Mouse (Mus musculus): ENCODE results near the gene Tspan11. TPM values are rescaled to one million over a fixed set of nuclear protein-coding genes. Genes with fewer than 3 reads are reported as not detected.

The Tspan11 gene
- total RNA-seq, 4 experiments from 2014 or later = 1.1 to 2.1 (median 1.9) TPM

GRCm38 (mm10) chr6:127932697-127933096 is 45.3 kb downstream of the Tspan11 start:
- no peak for DNase-seq (ENCODE audit: low spot score in 2 of 2)

DNA sequence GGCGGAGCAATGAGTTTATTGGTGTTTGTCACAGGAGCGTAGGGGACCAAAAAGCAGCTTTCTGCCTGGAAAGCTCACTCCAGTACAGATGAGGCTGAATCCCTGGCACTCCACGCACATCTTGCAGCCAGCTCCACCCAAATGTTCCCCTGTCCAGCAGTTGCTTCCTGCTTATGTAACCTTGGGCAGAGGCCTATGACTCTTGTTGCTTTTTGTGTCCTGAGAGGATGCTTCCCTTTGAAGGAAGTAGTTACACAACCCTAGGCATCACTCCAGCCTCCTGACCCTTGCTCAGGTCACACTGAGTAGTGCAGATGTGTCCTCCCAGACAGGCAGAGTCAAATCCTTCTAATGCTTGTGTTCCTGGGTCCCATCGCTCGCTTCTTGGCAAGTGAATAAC is 46.5 kb downstream of the Tspan11 start:
- DNase-seq (ENCODE audit: low spot score in 2 of 2) = no peak

DNA sequence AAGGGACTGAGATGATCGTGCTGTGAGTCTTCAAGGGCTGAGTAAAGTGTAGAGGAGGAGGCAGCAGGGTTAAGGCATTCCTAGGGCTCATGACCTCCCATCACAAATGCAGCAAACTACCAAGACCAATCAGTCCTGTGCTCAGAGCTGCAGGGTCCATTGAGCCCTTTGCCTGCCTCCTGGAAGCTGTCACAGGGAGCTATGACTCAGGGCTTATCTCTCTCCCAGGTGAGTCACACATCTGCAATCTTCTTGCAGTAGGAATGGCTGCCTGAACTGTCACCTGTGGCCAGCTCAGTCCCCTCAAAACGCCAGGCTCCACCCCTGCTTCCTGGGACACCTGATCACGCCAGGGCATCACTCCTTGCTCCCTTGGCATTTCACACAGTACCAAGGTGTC is 47.7 kb downstream of the Tspan11 start:
- DNase-seq (ENCODE audit: low spot score in 2 of 2) = no peak

GRCm38 (mm10) chr6:127942421-127942820 is 55.0 kb downstream of the Tspan11 start:
- no peak for DNase-seq (ENCODE audit: low spot score in 2 of 2)

- DNase-seq (ENCODE audit: low spot score in 2 of 2) = peak; percentile 56 to 81
These were observed 58.3 kb downstream of the Tspan11 start for GRCm38 (mm10) chr6:127945725-127946124.

GRCm38 (mm10) chr6:127948656-127949055 is 61.3 kb downstream of the Tspan11 start:
- no peak for DNase-seq (ENCODE audit: low spot score in 2 of 2)

DNA sequence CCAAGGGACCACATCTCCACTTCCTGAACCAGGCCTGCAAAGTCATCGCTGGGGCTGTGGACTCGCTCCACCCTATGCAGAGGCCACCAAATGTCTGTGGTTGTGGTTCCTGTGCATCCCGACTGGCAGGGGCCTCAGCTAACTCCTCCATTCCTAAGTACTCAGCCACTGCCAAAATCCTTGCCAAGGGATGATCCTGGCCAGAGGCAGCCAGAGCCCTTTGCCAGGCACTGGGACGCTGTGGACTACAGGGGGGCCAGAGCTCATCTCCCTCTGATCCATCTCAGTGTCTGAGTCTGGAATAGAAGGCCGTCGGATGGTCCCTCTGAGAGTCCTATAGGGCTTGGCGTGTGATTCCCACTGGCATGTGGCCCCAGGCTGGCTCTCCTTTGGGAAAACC is 62.5 kb downstream of the Tspan11 start:
- DNase-seq (ENCODE audit: low spot score in 2 of 2) = no peak

GRCm38 (mm10) chr6:127953071-127953470 is 65.7 kb downstream of the Tspan11 start:
- DNase-seq (ENCODE audit: low spot score in 2 of 2) = no peak

- no peak for DNase-seq (ENCODE audit: low spot score in 2 of 2)
These were observed 68.8 kb downstream of the Tspan11 start for GRCm38 (mm10) chr6:127956172-127956571.

DNA sequence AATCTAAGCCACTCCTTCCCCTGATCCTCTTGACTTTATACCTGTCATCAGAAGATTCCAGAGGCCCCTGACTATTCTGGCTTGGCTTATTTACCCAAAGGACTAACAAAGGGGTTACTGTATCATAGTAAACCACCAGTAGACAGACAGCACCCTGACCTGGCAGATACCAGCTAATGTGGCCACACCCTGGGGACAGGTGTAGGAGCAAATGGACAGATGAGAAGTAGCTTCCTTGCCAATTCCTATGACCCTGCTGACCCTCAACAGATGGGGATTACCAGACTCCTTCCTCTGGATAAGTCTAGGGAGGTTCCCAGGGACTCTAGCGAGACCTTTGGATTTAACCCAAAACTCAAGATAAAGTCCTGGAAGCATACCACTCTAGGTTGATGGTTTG is 72.8 kb downstream of the Tspan11 start:
- no peak for DNase-seq (ENCODE audit: low spot score in 2 of 2)

DNA sequence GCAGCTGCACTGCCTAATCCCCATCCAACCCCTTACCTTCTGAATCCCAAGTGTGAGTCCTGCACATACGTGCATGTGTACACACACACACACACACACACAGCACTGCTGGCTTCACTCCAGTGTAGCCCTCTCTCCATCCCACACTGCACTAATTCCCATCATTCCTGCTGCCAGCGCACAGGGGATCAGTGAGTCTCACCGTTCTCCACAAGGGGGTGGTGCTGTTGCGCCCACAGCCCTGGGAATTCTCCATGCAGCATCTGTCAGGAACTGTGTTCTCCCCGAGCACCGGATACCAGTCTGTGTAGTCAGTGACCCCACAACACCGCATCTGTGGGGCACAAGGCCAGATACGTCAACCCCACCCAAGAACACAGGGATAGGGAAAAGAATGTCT is 78.1 kb downstream of the Tspan11 start:
- peak; percentile 31 to 39 for DNase-seq (ENCODE audit: low spot score in 2 of 2)

- no peak for DNase-seq (ENCODE audit: low spot score in 2 of 2)
These were observed 82.3 kb downstream of the Tspan11 start for GRCm38 (mm10) chr6:127969709-127970108.

- DNase-seq (ENCODE audit: low spot score in 2 of 2) = peak; percentile 67 to 89
These were observed 82.7 kb downstream of the Tspan11 start for GRCm38 (mm10) chr6:127970120-127970519.

DNA sequence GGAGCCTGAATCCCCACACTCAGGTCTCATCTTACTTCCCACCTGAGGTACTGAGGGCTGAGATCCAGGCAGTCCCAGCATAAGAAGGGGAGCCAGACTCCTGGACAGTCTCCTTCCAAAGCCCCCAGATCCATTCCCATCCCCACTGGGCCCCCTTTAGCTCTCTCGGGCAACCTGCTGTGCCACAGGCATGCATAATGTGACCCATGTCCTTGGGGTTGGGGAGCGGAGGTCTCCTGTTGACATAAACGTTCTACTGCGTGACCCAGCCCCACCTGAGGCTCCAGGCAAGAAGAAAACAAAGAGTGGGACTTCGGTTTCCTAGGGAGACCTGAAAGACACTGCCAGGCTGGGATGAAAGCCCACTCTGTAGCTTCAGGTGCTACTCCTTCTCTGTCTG is 83.5 kb downstream of the Tspan11 start:
- DNase-seq (ENCODE audit: low spot score in 2 of 2) = no peak

DNA sequence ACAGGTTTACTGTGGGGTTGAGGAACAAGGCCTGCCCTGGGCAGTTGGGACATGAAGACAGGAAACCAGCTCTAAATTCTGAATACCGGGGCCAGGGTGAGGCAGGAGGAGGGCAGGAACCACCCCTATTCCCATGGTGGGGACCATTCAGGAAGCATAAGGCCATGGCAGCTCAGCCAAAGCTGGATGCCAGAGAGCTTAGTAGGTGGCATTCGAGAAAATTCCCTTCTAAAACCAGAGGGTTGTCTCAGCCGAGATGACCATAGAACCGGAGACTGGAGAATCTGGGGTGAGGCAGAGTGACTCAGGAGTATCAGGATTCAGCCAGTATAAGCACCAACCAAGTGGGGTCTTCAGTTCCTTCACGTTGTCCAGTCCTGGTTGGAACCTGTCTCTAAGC is 84.5 kb downstream of the Tspan11 start:
- no peak for DNase-seq (ENCODE audit: low spot score in 2 of 2)

GRCm38 (mm10) chr6:127973553-127973952 is 86.2 kb downstream of the Tspan11 start:
- no peak for DNase-seq (ENCODE audit: low spot score in 2 of 2)

DNA sequence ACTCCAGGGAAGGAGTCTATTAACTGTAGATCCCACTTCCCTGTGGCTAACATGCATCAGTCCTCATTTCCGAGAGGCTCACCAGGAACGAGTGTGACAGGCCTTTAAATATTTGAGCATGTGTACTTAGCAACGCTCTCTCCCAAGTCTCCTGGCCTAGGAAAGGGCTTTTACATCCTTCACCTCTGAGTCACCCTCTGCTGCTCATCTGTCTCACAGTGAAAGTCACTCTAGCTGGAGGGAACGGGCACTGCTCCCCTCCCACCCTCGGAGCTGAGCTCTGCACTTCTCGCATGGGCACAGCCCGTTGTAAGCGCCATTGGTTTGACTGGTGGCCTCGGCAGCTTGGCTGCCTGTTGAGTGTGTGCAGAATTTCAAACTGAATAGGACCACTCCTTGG is 86.6 kb downstream of the Tspan11 start:
- no peak for DNase-seq (ENCODE audit: low spot score in 2 of 2)

DNA sequence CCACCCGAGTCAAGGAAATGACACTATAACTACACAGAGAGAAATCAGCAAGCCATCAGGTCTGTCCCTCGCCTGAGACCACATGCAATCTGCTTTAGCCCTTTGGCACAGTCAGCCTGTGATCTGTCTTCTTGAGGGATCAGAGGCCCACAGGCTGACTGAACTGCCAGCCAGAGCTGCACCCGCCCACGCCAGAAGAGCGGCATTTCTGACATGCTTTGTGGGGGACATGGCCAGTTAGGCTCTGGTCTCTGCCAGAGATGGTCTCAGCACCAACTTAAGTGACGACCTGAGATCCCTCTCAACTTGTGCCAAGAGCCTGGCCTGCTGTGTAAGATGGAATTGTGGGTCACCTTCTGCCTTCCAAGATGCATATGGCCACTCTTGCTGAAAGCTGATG is 89.3 kb downstream of the Tspan11 start:
- no peak for DNase-seq (ENCODE audit: low spot score in 2 of 2)

DNA sequence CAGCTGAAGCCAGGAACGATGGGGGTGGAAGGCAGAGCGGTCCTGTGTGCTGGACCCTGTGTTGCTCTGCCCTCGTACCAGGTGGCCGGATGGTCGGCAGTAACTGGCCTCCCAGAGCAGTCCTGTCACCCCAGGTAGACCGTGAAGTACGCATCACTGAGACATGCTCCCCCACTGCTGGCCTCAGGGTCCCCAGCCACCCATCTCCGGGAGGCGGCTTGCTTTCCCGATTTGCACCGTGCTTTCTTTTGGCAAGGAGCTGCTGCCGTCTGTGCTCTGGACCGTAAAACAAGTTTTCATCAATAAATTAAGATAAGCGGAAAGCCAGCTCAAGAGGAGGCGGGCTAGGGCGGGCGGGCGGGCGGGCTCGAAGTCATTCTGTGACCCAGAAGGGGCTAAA is 91.6 kb downstream of the Tspan11 start:
- no peak for DNase-seq (ENCODE audit: low spot score in 2 of 2)

GRCm38 (mm10) chr6:127979831-127980230 is 92.4 kb downstream of the Tspan11 start:
- no peak for DNase-seq (ENCODE audit: low spot score in 2 of 2)

GRCm38 (mm10) chr6:127980381-127981045 is 93.1 kb downstream of the Tspan11 start:
- DNase-seq (ENCODE audit: low spot score in 2 of 2) = no peak

DNA sequence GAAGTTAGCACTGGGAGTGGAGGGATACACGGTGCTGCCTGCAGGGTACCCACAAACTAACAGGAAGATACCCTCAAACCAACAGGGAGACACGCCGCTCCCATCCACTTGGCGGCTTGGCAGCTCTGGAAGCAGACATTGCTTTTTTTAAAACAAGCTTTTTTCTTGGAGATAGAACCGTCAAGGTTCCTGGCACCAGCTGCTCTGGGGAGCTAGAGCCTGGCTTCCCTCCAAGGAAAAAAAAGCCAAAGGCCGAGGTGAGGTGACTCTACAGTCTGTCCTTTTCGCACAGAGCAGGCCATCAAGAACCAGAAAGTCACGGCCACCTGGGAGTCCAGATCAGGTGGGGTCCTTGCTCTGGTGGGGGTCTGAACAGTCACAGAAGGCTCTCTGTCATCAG is 93.8 kb downstream of the Tspan11 start:
- DNase-seq (ENCODE audit: low spot score in 2 of 2) = no peak

GRCm38 (mm10) chr6:127986357-127986756 is 99.0 kb downstream of the Tspan11 start:
- no peak for DNase-seq (ENCODE audit: low spot score in 2 of 2)

- no peak for DNase-seq (ENCODE audit: low spot score in 2 of 2)
These were observed 100.0 kb downstream of the Tspan11 start for GRCm38 (mm10) chr6:127987374-127987773.
